Comparison of ENCODE assay signal across 9 mouse cellular contexts in the genomic region with DNA sequence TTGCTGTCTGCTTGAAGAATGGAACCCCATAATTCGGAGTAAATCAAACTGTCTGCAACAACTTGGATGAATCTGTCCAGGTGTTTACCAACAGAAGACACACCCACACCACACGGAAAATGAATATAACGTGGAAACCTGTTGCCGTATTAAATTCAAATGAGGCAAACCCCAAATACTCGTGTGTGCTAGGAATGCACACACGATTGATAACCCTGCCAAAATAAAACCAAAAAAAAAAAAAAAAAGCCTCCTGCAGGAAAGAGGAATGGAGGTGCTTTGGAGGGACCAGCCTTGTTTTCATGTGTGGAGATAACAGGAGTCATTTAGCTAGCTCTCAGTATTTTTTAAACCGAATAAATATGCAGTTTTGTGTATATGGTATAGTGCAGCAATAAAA. TPM values are rescaled to one million over a fixed set of nuclear protein-coding genes. Genes with fewer than 3 reads are reported as not detected.
DNase-seq lines count a peak whose midpoint lies in the region; ATAC-seq and TF ChIP-seq lines count a peak whose summit lies in the region.
"Had no signal": no experiment of that assay in that cellular context is flagged by ENCODE, and none has a peak within 500 bp of the region (broad histone marks: within the 10 kb centered on the region; RNA-seq: fewer than 3 reads in every experiment).

No protein-coding gene starts in this region.

- no peak for ATAC-seq in lung, embryonic 14.5 days (ENCODE audit: insufficient read depth)
- ATAC-seq in neural tube, embryonic 13.5 days (ENCODE audit: low read depth): no peak
- ATAC-seq in cerebellum, adult (ENCODE audit: insufficient number of reproducible peaks, low FRiP score, low TSS enrichment): no peak

- 0 out of 2 replicates have a peak, but pooled peaks cover under 1% of the 10 kb centered on the region for H3K9me3 ChIP-seq in lung, embryonic 14.5 days (ENCODE audit: low read depth, low read length)
- no peaks in the 10 kb centered on the region for H3K9me3 ChIP-seq in limb, embryonic 10.5 days (replicated peaks)
- 0 out of 2 replicates have a peak, but pooled peaks cover 3% of the 10 kb centered on the region for H3K9me3 ChIP-seq in neural tube, embryonic 13.5 days

- peaks cover 10% of the 10 kb centered on the region for H3K4me1 ChIP-seq in lung, embryonic 14.5 days (ENCODE audit: insufficient read depth)
- H3K4me1 ChIP-seq in embryonic fibroblast, embryonic 13.5 days (ENCODE audit: control insufficient read depth, insufficient read depth, low read length): peaks cover 2% of the 10 kb centered on the region
- peaks cover 19% of the 10 kb centered on the region for H3K4me1 ChIP-seq in limb, embryonic 10.5 days
- peaks cover 31% of the 10 kb centered on the region for H3K4me1 ChIP-seq in neural tube, embryonic 13.5 days (replicated peaks)

- H3K27me3 ChIP-seq in lung, embryonic 14.5 days (ENCODE audit: insufficient read depth, low read length): no peaks in the 10 kb centered on the region
- H3K27me3 ChIP-seq in limb, embryonic 10.5 days (ENCODE audit: low read depth, poor library complexity, severe bottlenecking): no peaks in the 10 kb centered on the region
- no peaks in the 10 kb centered on the region for H3K27me3 ChIP-seq in neural tube, embryonic 13.5 days

- no peak for TF ChIP-seq CTCF in lung, embryonic 14.5 days (IDR thresholded peaks at IDR 0.05; ENCODE audit: low read depth)
- TF ChIP-seq CTCF in embryonic fibroblast, embryonic 13.5 days (IDR thresholded peaks at IDR 0.05; ENCODE audit: borderline replicate concordance, insufficient read depth, low read length): no peak

- TF ChIP-seq POLR2A in embryonic fibroblast, embryonic 13.5 days (IDR thresholded peaks at IDR 0.05; ENCODE audit: low read depth, low read length): no peak

- H3K4me2 ChIP-seq in lung, embryonic 14.5 days: peak overlapping the region; percentile 87
- H3K4me2 ChIP-seq in neural tube, embryonic 13.5 days: peak overlapping the region; percentile 66

- intact Hi-C loops in left cerebral cortex, postnatal 4 days (cut with DNase I): no loop called here

- WGBS in lung, embryonic 14.5 days: 69% methylated on average over 7 of the region's 7 CpGs
- 83% methylated on average over 7 of the region's 7 CpGs for WGBS in limb, embryonic 10.5 days
- 82% methylated on average over 7 of the region's 7 CpGs for WGBS in neural tube, embryonic 13.5 days

- no peak overlapping the region for H3K9ac ChIP-seq in lung, embryonic 14.5 days
- peak overlapping the region; percentile 83 for H3K9ac ChIP-seq in neural tube, embryonic 13.5 days

- no peak overlapping the region for H3K27ac ChIP-seq in lung, embryonic 14.5 days (ENCODE audit: low read depth)
- no peak overlapping the region for H3K27ac ChIP-seq in embryonic fibroblast, embryonic 13.5 days (ENCODE audit: insufficient read depth, low read length)
- no peak overlapping the region for H3K27ac ChIP-seq in limb, embryonic 10.5 days
- H3K27ac ChIP-seq in neural tube, embryonic 13.5 days (replicated peaks): no peak overlapping the region

- DNase-seq in lung, embryonic 14.5 days: no peak
- DNase-seq in lung, postnatal 14 days: no peak
- DNase-seq in limb, embryonic 10.5 days (ENCODE audit: low spot score): no peak
- no peak for DNase-seq in cerebellum, postnatal 10 days
- no peak for DNase-seq in left cerebral cortex, postnatal 4 days

- peak overlapping the region; percentile 89 for H3K4me3 ChIP-seq in lung, embryonic 14.5 days (ENCODE audit: low read depth, low read length)
- peak overlapping the region; percentile 71 for H3K4me3 ChIP-seq in embryonic fibroblast, embryonic 13.5 days (ENCODE audit: insufficient read depth, low read length)
- H3K4me3 ChIP-seq in limb, embryonic 10.5 days: peak overlapping the region; percentile 93
- H3K4me3 ChIP-seq in neural tube, embryonic 13.5 days: peak overlapping the region; percentile 67

- H3K36me3 ChIP-seq in lung, embryonic 14.5 days (ENCODE audit: insufficient read depth): peaks cover 12% of the 10 kb centered on the region
- H3K36me3 ChIP-seq in limb, embryonic 10.5 days: peaks cover 52% of the 10 kb centered on the region
- peaks cover 18% of the 10 kb centered on the region for H3K36me3 ChIP-seq in neural tube, embryonic 13.5 days

RNA-seq across cellular contexts. Expression of a gene that starts 1.3 kb away (rescaled TPM):
- polyA plus RNA-seq in lung, embryonic 14.5 days (2014; fragmentation: Nextera tagmentation; extraction: Ambion mirVana): 63.4 and 64.0 TPM in 2 replicates
- 19.2 and 22.0 TPM in 2 replicates for polyA plus RNA-seq in embryonic fibroblast, embryonic 13.5 days (2011; ENCODE audit: insufficient read length, low read depth, missing spikeins)
- 90.5 and 93.8 TPM in 2 replicates for polyA plus RNA-seq in limb, embryonic 10.5 days (2016; fragmentation: Nextera tagmentation; extraction: Ambion mirVana)
- polyA plus RNA-seq in neural tube, embryonic 13.5 days (2015; fragmentation: Nextera tagmentation; extraction: Ambion mirVana): 38.5 and 42.6 TPM in 2 replicates
- 10 to 100 TPM; 23.3 to 24.3 TPM for total RNA-seq in left cerebral cortex, postnatal 4 days (2021)

RNA-seq across cellular contexts. Expression of a gene that starts 48.4 kb away (rescaled TPM):
- 57.5 and 61.1 TPM in 2 replicates for polyA plus RNA-seq in lung, embryonic 14.5 days (2014; fragmentation: Nextera tagmentation; extraction: Ambion mirVana)
- polyA plus RNA-seq in embryonic fibroblast, embryonic 13.5 days (2011; ENCODE audit: insufficient read length, low read depth, missing spikeins): 9.6 and 15.7 TPM in 2 replicates
- polyA plus RNA-seq in limb, embryonic 10.5 days (2016; fragmentation: Nextera tagmentation; extraction: Ambion mirVana): 174 TPM in 2 replicates
- 369 and 526 TPM in 2 replicates for polyA plus RNA-seq in neural tube, embryonic 13.5 days (2015; fragmentation: Nextera tagmentation; extraction: Ambion mirVana)
- total RNA-seq in left cerebral cortex, postnatal 4 days (2021): 100 to 1,000 TPM; 238 to 239 TPM
- polyA plus RNA-seq: activated CD4-positive, CD25-positive, alpha-beta regulatory T cell, adult 4 months had no signal
